Mouse (Mus musculus): ENCODE results near the gene Ss18l1. TPM values are rescaled to one million over a fixed set of nuclear protein-coding genes. Genes with fewer than 3 reads are reported as not detected.
A peak's percentile ranks its signal among the peaks of the same experiment; 100 is the strongest.

The Ss18l1 gene
- polyA plus RNA-seq, 1 experiment from 2014 or later, result 0.88 TPM

GRCm38 (mm10) chr2:180020091-180020661, 22.1 kb upstream of the Ss18l1 start:
- no peak overlapping the region for H3K4me2 ChIP-seq
- H3K36me3 ChIP-seq (replicated peaks), result no peaks in the 10 kb centered on the region
- 66% methylated on average over 7 of the region's 7 CpGs for WGBS (ENCODE audit: insufficient replicate concordance)
- H3K27me3 ChIP-seq, result peaks cover 46% of the 10 kb centered on the region
- no peaks in the 10 kb centered on the region for H3K9me3 ChIP-seq (replicated peaks)
- H3K27ac ChIP-seq (replicated peaks), result no peak overlapping the region
- H3K4me1 ChIP-seq (replicated peaks), result peaks cover 11% of the 10 kb centered on the region
- no peak for ATAC-seq (ENCODE audit: insufficient read depth)
- H3K4me3 ChIP-seq (replicated peaks), result no peak overlapping the region
- no peak overlapping the region for H3K9ac ChIP-seq

GRCm38 (mm10) chr2:180020919-180021318, 21.4 kb upstream of the Ss18l1 start:
- Histone ChIP-seq H3K4me3 (replicated peaks) (no peak overlapping the region), H3K4me1 (replicated peaks) (peaks cover 19% of the 10 kb centered on the region), H3K36me3 (replicated peaks) (no peaks in the 10 kb centered on the region), H3K27ac (replicated peaks) (no peak overlapping the region), H3K9me3 (replicated peaks) (no peaks in the 10 kb centered on the region), H3K27me3 (peaks cover 46% of the 10 kb centered on the region), H3K9ac (no peak overlapping the region), H3K4me2 (no peak overlapping the region)
- ATAC-seq (ENCODE audit: insufficient read depth), result no peak
- WGBS (ENCODE audit: insufficient replicate concordance), result 51% methylated on average over 8 of the region's 8 CpGs

GRCm38 (mm10) chr2:180022751-180023150, 19.6 kb upstream of the Ss18l1 start:
- H3K9me3 ChIP-seq (replicated peaks), result no peaks in the 10 kb centered on the region
- no peak overlapping the region for H3K27ac ChIP-seq (replicated peaks)
- no peak overlapping the region for H3K4me3 ChIP-seq (replicated peaks)
- H3K4me1 ChIP-seq (replicated peaks), result peaks cover 36% of the 10 kb centered on the region
- no peak overlapping the region for H3K9ac ChIP-seq
- H3K27me3 ChIP-seq, result peaks cover 46% of the 10 kb centered on the region
- WGBS (ENCODE audit: insufficient replicate concordance), result 58% methylated on average over 6 of the region's 6 CpGs
- peaks cover 2% of the 10 kb centered on the region for H3K36me3 ChIP-seq (replicated peaks)
- no peak overlapping the region for H3K4me2 ChIP-seq
- no peak for ATAC-seq (ENCODE audit: insufficient read depth)

GRCm38 (mm10) chr2:180024401-180025098, 17.8 kb upstream of the Ss18l1 start, which contains the start of gene Lsm14b:
Gene Lsm14b, plus strand, starts transcription at chr2:180024987.
- WGBS (ENCODE audit: insufficient replicate concordance), result 1% methylated on average over 80 of the region's 80 CpGs
- ATAC-seq (ENCODE audit: insufficient read depth), result peak; percentile 95

GRCm38 (mm10) chr2:180025135-180025860, 17.0 kb upstream of the Ss18l1 start:
- WGBS (ENCODE audit: insufficient replicate concordance), result under 1% methylated on average over 84 of the region's 84 CpGs
- H3K4me3 ChIP-seq (replicated peaks), result peak overlapping the region; percentile 93
- peak; percentile 1 for ATAC-seq (ENCODE audit: insufficient read depth)
- peak overlapping the region; percentile 99 for H3K4me2 ChIP-seq
- H3K27ac ChIP-seq (replicated peaks), result peak overlapping the region; percentile 96
- H3K9ac ChIP-seq, result peak overlapping the region; percentile 86
- peaks cover 25% of the 10 kb centered on the region for H3K36me3 ChIP-seq (replicated peaks)
- H3K9me3 ChIP-seq (replicated peaks), result no peaks in the 10 kb centered on the region
- peaks cover 40% of the 10 kb centered on the region for H3K4me1 ChIP-seq (replicated peaks)
- H3K27me3 ChIP-seq, result peaks cover 35% of the 10 kb centered on the region

More at GRCm38 (mm10) chr2:180024401-180025098, 17.8 kb upstream of the Ss18l1 start, which contains the start of gene Lsm14b:
- peaks cover 40% of the 10 kb centered on the region for H3K4me1 ChIP-seq (replicated peaks)
- H3K36me3 ChIP-seq (replicated peaks), result peaks cover 19% of the 10 kb centered on the region
- peaks cover 40% of the 10 kb centered on the region for H3K27me3 ChIP-seq
- peak within 1 kb of the TSS; percentile 99 for H3K4me2 ChIP-seq
- peak within 1 kb of the TSS; percentile 86 for H3K9ac ChIP-seq
- no peaks in the 10 kb centered on the region for H3K9me3 ChIP-seq (replicated peaks)
- peak within 1 kb of the TSS; percentile 96 for H3K27ac ChIP-seq (replicated peaks)
- H3K4me3 ChIP-seq (replicated peaks), result peak within 1 kb of the TSS; percentile 93

GRCm38 (mm10) chr2:180025861-180026200, 16.5 kb upstream of the Ss18l1 start:
- Histone ChIP-seq H3K4me2 (peak overlapping the region; percentile 99), H3K9ac (peak overlapping the region; percentile 86), H3K36me3 (replicated peaks) (peaks cover 30% of the 10 kb centered on the region), H3K9me3 (replicated peaks) (no peaks in the 10 kb centered on the region), H3K4me3 (replicated peaks) (peak overlapping the region; percentile 93), H3K27ac (replicated peaks) (0 out of 2 replicates have a peak overlapping the region, but pooled peaks have one; percentile 96), H3K27me3 (peaks cover 30% of the 10 kb centered on the region), H3K4me1 (replicated peaks) (peaks cover 40% of the 10 kb centered on the region)
- WGBS (ENCODE audit: insufficient replicate concordance), result 19% methylated on average over 6 of the region's 6 CpGs
- ATAC-seq (ENCODE audit: insufficient read depth), result no peak

- no peak overlapping the region for H3K4me2 ChIP-seq
- H3K9me3 ChIP-seq (replicated peaks), result no peaks in the 10 kb centered on the region
- H3K36me3 ChIP-seq (replicated peaks), result peaks cover 49% of the 10 kb centered on the region
- no peak overlapping the region for H3K27ac ChIP-seq (replicated peaks)
- peaks cover 40% of the 10 kb centered on the region for H3K4me1 ChIP-seq (replicated peaks)
- no peak overlapping the region for H3K9ac ChIP-seq
- peaks cover 10% of the 10 kb centered on the region for H3K27me3 ChIP-seq
- WGBS (ENCODE audit: insufficient replicate concordance), result 73% methylated on average over 9 of the region's 9 CpGs
- no peak for ATAC-seq (ENCODE audit: insufficient read depth)
- no peak overlapping the region for H3K4me3 ChIP-seq (replicated peaks)
Observed at GRCm38 (mm10) chr2:180027768-180028167, 14.5 kb upstream of the Ss18l1 start.

- ATAC-seq (ENCODE audit: insufficient read depth), result no peak
- Histone ChIP-seq H3K9ac (no peak overlapping the region), H3K27ac (replicated peaks) (no peak overlapping the region), H3K4me1 (replicated peaks) (peaks cover 20% of the 10 kb centered on the region), H3K4me3 (replicated peaks) (no peak overlapping the region), H3K4me2 (no peak overlapping the region), H3K36me3 (replicated peaks) (peaks cover 84% of the 10 kb centered on the region), H3K9me3 (replicated peaks) (no peaks in the 10 kb centered on the region), H3K27me3 (no peaks in the 10 kb centered on the region)
- 78% methylated on average over 6 of the region's 6 CpGs for WGBS (ENCODE audit: insufficient replicate concordance)
Observed at GRCm38 (mm10) chr2:180031270-180031669, 11.0 kb upstream of the Ss18l1 start.

- Histone ChIP-seq H3K27me3 (no peaks in the 10 kb centered on the region), H3K4me1 (replicated peaks) (0 out of 2 replicates have a peak, but pooled peaks cover 4% of the 10 kb centered on the region), H3K9me3 (replicated peaks) (no peaks in the 10 kb centered on the region), H3K4me3 (replicated peaks) (no peak overlapping the region), H3K9ac (no peak overlapping the region), H3K4me2 (no peak overlapping the region), H3K36me3 (replicated peaks) (peaks cover 98% of the 10 kb centered on the region), H3K27ac (replicated peaks) (no peak overlapping the region)
- ATAC-seq (ENCODE audit: insufficient read depth), result no peak
- 74% methylated on average over 3 of the region's 3 CpGs for WGBS (ENCODE audit: insufficient replicate concordance)
Observed at GRCm38 (mm10) chr2:180032925-180033324, 9.4 kb upstream of the Ss18l1 start.

- Histone ChIP-seq H3K27ac (replicated peaks) (no peak overlapping the region), H3K4me3 (replicated peaks) (no peak overlapping the region), H3K27me3 (no peaks in the 10 kb centered on the region), H3K4me1 (replicated peaks) (0 out of 2 replicates have a peak, but pooled peaks cover 3% of the 10 kb centered on the region), H3K9me3 (replicated peaks) (no peaks in the 10 kb centered on the region), H3K4me2 (no peak overlapping the region), H3K36me3 (replicated peaks) (peaks cover 98% of the 10 kb centered on the region), H3K9ac (no peak overlapping the region)
- 59% methylated on average over 3 of the region's 3 CpGs for WGBS (ENCODE audit: insufficient replicate concordance)
- ATAC-seq (ENCODE audit: insufficient read depth), result no peak
Observed at GRCm38 (mm10) chr2:180033956-180034355, 8.4 kb upstream of the Ss18l1 start.

GRCm38 (mm10) chr2:180034753-180035152, 7.6 kb upstream of the Ss18l1 start:
- no peak overlapping the region for H3K4me2 ChIP-seq
- H3K9ac ChIP-seq, result no peak overlapping the region
- H3K4me3 ChIP-seq (replicated peaks), result no peak overlapping the region
- 42% methylated on average over 5 of the region's 5 CpGs for whole genome bisulfite sequencing (ENCODE audit: insufficient replicate concordance)
- H3K27me3 ChIP-seq, result no peaks in the 10 kb centered on the region
- H3K9me3 ChIP-seq (replicated peaks), result no peaks in the 10 kb centered on the region
- peaks cover 3% of the 10 kb centered on the region; the same call in 1 of the 2 replicates for H3K4me1 ChIP-seq (replicated peaks)
- H3K36me3 ChIP-seq (replicated peaks), result peaks cover 94% of the 10 kb centered on the region
- no peak for ATAC-seq (ENCODE audit: insufficient read depth)
- no peak overlapping the region for H3K27ac ChIP-seq (replicated peaks)
